Mouse (Mus musculus): ENCODE measurements around the gene Thrb. TPM values are rescaled to one million over a fixed set of nuclear protein-coding genes. Genes with fewer than 3 reads are reported as not detected.

Thrb gene
- polyA plus RNA-seq (2011; ENCODE audit: insufficient read depth, insufficient read length, low read depth, missing spikeins): 0.13 TPM in 1 of 2 replicates, not detected in the other

- no peak for TF ChIP-seq CTCF (IDR thresholded peaks at IDR 0.05; ENCODE audit: low read depth, low read length)
- no peak for TF ChIP-seq EP300 (IDR thresholded peaks at IDR 0.05; ENCODE audit: insufficient read depth, low read depth, low read length)
- no peak for TF ChIP-seq POLR2A (IDR thresholded peaks at IDR 0.05; ENCODE audit: insufficient read depth, low read length)
- H3K36me3 ChIP-seq (ENCODE audit: control insufficient read depth, insufficient read depth, low read length, poor library complexity, severe bottlenecking): no peaks in the 10 kb centered on the region
- H3K4me3 ChIP-seq (ENCODE audit: low read depth, low read length): peak within 1 kb of the TSS; percentile 76
- H3K9ac ChIP-seq (ENCODE audit: low read depth, poor library complexity, severe bottlenecking): peak within 1 kb of the TSS; percentile 36
- no peak within 1 kb of the TSS for H3K27ac ChIP-seq (ENCODE audit: insufficient read depth, low read length)
- H3K27me3 ChIP-seq (ENCODE audit: control insufficient read depth, insufficient read depth, low read length, poor library complexity, severe bottlenecking): no peaks in the 10 kb centered on the region; the same call in none of the 2 replicates
- peaks cover 2% of the 10 kb centered on the region for H3K4me1 ChIP-seq (ENCODE audit: control insufficient read depth, insufficient read depth, low read length)
- H3K9me3 ChIP-seq (replicated peaks; ENCODE audit: control insufficient read depth, insufficient read depth, low read length, poor library complexity, severe bottlenecking): no peaks in the 10 kb centered on the region
Measured at GRCm38 (mm10) chr14:17659686-17660328, at the start of gene Thrb. Gene Thrb (plus strand): TSS chr14:17660261.

- Histone ChIP-seq H3K4me1 (ENCODE audit: control insufficient read depth, insufficient read depth, low read length) (no peaks in the 10 kb centered on the region), H3K9ac (ENCODE audit: low read depth, poor library complexity, severe bottlenecking) (no peak overlapping the region), H3K36me3 (ENCODE audit: control insufficient read depth, insufficient read depth, low read length, poor library complexity, severe bottlenecking) (no peaks in the 10 kb centered on the region), H3K4me3 (ENCODE audit: low read depth, low read length) (no peak overlapping the region), H3K27me3 (ENCODE audit: control insufficient read depth, insufficient read depth, low read length, poor library complexity, severe bottlenecking) (no peaks in the 10 kb centered on the region), H3K27ac (ENCODE audit: insufficient read depth, low read length) (no peak overlapping the region), H3K9me3 (replicated peaks; ENCODE audit: control insufficient read depth, insufficient read depth, low read length, poor library complexity, severe bottlenecking) (no peaks in the 10 kb centered on the region; the same call in 1 of the 2 replicates)
- no peak for TF ChIP-seq POLR2A (IDR thresholded peaks at IDR 0.05; ENCODE audit: insufficient read depth, low read length)
- TF ChIP-seq CTCF (IDR thresholded peaks at IDR 0.05; ENCODE audit: low read depth, low read length): no peak
Measured at GRCm38 (mm10) chr14:17621671-17622070, 38.4 kb upstream of the Thrb start.

GRCm38 (mm10) chr14:17623936-17624335, 36.1 kb upstream of the Thrb start:
- Histone ChIP-seq H3K9me3 (replicated peaks; ENCODE audit: control insufficient read depth, insufficient read depth, low read length, poor library complexity, severe bottlenecking) (no peaks in the 10 kb centered on the region; the same call in 1 of the 2 replicates), H3K9ac (ENCODE audit: low read depth, poor library complexity, severe bottlenecking) (no peak overlapping the region), H3K27ac (ENCODE audit: insufficient read depth, low read length) (no peak overlapping the region), H3K4me3 (ENCODE audit: low read depth, low read length) (no peak overlapping the region), H3K27me3 (ENCODE audit: control insufficient read depth, insufficient read depth, low read length, poor library complexity, severe bottlenecking) (no peaks in the 10 kb centered on the region), H3K4me1 (ENCODE audit: control insufficient read depth, insufficient read depth, low read length) (no peaks in the 10 kb centered on the region), H3K36me3 (ENCODE audit: control insufficient read depth, insufficient read depth, low read length, poor library complexity, severe bottlenecking) (no peaks in the 10 kb centered on the region)
- TF ChIP-seq POLR2A (IDR thresholded peaks at IDR 0.05; ENCODE audit: insufficient read depth, low read length): no peak
- no peak for TF ChIP-seq EP300 (IDR thresholded peaks at IDR 0.05; ENCODE audit: insufficient read depth, low read depth, low read length)
- no peak for TF ChIP-seq CTCF (IDR thresholded peaks at IDR 0.05; ENCODE audit: low read depth, low read length)

GRCm38 (mm10) chr14:17629215-17629614, 30.8 kb upstream of the Thrb start:
- TF ChIP-seq POLR2A (IDR thresholded peaks at IDR 0.05; ENCODE audit: insufficient read depth, low read length) (no peak), EP300 (IDR thresholded peaks at IDR 0.05; ENCODE audit: insufficient read depth, low read depth, low read length) (no peak), CTCF (IDR thresholded peaks at IDR 0.05; ENCODE audit: low read depth, low read length) (no peak)

GRCm38 (mm10) chr14:17632887-17633522, 27.1 kb upstream of the Thrb start:
- Histone ChIP-seq H3K4me1 (ENCODE audit: control insufficient read depth, insufficient read depth, low read length) (no peaks in the 10 kb centered on the region), H3K9ac (ENCODE audit: low read depth, poor library complexity, severe bottlenecking) (no peak overlapping the region), H3K27me3 (ENCODE audit: control insufficient read depth, insufficient read depth, low read length, poor library complexity, severe bottlenecking) (no peaks in the 10 kb centered on the region), H3K9me3 (replicated peaks; ENCODE audit: control insufficient read depth, insufficient read depth, low read length, poor library complexity, severe bottlenecking) (no peaks in the 10 kb centered on the region), H3K27ac (ENCODE audit: insufficient read depth, low read length) (no peak overlapping the region), H3K36me3 (ENCODE audit: control insufficient read depth, insufficient read depth, low read length, poor library complexity, severe bottlenecking) (no peaks in the 10 kb centered on the region), H3K4me3 (ENCODE audit: low read depth, low read length) (peak overlapping the region; percentile 18; the same call in 1 of the 2 replicates)
- no peak for TF ChIP-seq CTCF (IDR thresholded peaks at IDR 0.05; ENCODE audit: low read depth, low read length)
- no peak for TF ChIP-seq EP300 (IDR thresholded peaks at IDR 0.05; ENCODE audit: insufficient read depth, low read depth, low read length)
- TF ChIP-seq POLR2A (IDR thresholded peaks at IDR 0.05; ENCODE audit: insufficient read depth, low read length): no peak

More at GRCm38 (mm10) chr14:17629215-17629614, 30.8 kb upstream of the Thrb start:
- H3K27ac ChIP-seq (ENCODE audit: insufficient read depth, low read length): no peak overlapping the region
- no peaks in the 10 kb centered on the region for H3K27me3 ChIP-seq (ENCODE audit: control insufficient read depth, insufficient read depth, low read length, poor library complexity, severe bottlenecking)
- no peaks in the 10 kb centered on the region for H3K36me3 ChIP-seq (ENCODE audit: control insufficient read depth, insufficient read depth, low read length, poor library complexity, severe bottlenecking)
- no peak overlapping the region for H3K4me3 ChIP-seq (ENCODE audit: low read depth, low read length)
- H3K9me3 ChIP-seq (replicated peaks; ENCODE audit: control insufficient read depth, insufficient read depth, low read length, poor library complexity, severe bottlenecking): no peaks in the 10 kb centered on the region
- no peaks in the 10 kb centered on the region for H3K4me1 ChIP-seq (ENCODE audit: control insufficient read depth, insufficient read depth, low read length)
- no peak overlapping the region for H3K9ac ChIP-seq (ENCODE audit: low read depth, poor library complexity, severe bottlenecking)

- H3K27ac ChIP-seq (ENCODE audit: insufficient read depth, low read length): no peak overlapping the region
Measured at GRCm38 (mm10) chr14:17636971-17637370, 23.1 kb upstream of the Thrb start.

More at GRCm38 (mm10) chr14:17636971-17637370, 23.1 kb upstream of the Thrb start:
- no peak overlapping the region for H3K9ac ChIP-seq (ENCODE audit: low read depth, poor library complexity, severe bottlenecking)
- H3K27me3 ChIP-seq (ENCODE audit: control insufficient read depth, insufficient read depth, low read length, poor library complexity, severe bottlenecking): no peaks in the 10 kb centered on the region
- no peak for TF ChIP-seq POLR2A (IDR thresholded peaks at IDR 0.05; ENCODE audit: insufficient read depth, low read length)
- no peak for TF ChIP-seq EP300 (IDR thresholded peaks at IDR 0.05; ENCODE audit: insufficient read depth, low read depth, low read length)
- no peak for TF ChIP-seq CTCF (IDR thresholded peaks at IDR 0.05; ENCODE audit: low read depth, low read length)
- no peaks in the 10 kb centered on the region for H3K4me1 ChIP-seq (ENCODE audit: control insufficient read depth, insufficient read depth, low read length)
- no peaks in the 10 kb centered on the region for H3K9me3 ChIP-seq (replicated peaks; ENCODE audit: control insufficient read depth, insufficient read depth, low read length, poor library complexity, severe bottlenecking)
- no peaks in the 10 kb centered on the region for H3K36me3 ChIP-seq (ENCODE audit: control insufficient read depth, insufficient read depth, low read length, poor library complexity, severe bottlenecking)
- no peak overlapping the region for H3K4me3 ChIP-seq (ENCODE audit: low read depth, low read length)
